Mouse (Mus musculus): Measurements from ENCODE around the gene Zdhhc3. TPM values are rescaled to one million over a fixed set of nuclear protein-coding genes. Genes with fewer than 3 reads are reported as not detected.

Zdhhc3 gene
- 72.1 and 72.9 TPM in 2 replicates for polyA plus RNA-seq (2012; rRNA removed)

GRCm38 (mm10) chr9:123112805-123113521, at the start of gene Zdhhc3, which contains the start of gene Exosc7:
Gene Zdhhc3 (minus strand): TSS chr9:123113205.
Gene Exosc7 (plus strand): TSS chr9:123113215.

GRCm38 (mm10) chr9:123150241-123151020, 37.4 kb upstream of the Zdhhc3 start, which contains the start of gene Clec3b:
Gene Clec3b (plus strand): TSS chr9:123150946.

GRCm38 (mm10) chr9:123034426-123034825, 78.6 kb downstream of the Zdhhc3 start, which contains the start of gene Tgm4:
Gene Tgm4 (plus strand): TSS chr9:123034726.

GRCm38 (mm10) chr9:123020995-123021631, 91.9 kb downstream of the Zdhhc3 start, which contains the start of gene Tmem42:
Gene Tmem42 (plus strand): TSS chr9:123021326.

Other genes with a start within 250 kb of the Zdhhc3 start
- gene Zfp445, start 247.2 kb downstream of the Zdhhc3 start, polyA plus RNA-seq (2012; rRNA removed): 186 and 197 TPM in 2 replicates
- 5.5 and 5.9 TPM in 2 replicates for gene Zkscan7, start 227.5 kb downstream of the Zdhhc3 start, polyA plus RNA-seq (2012; rRNA removed)
- 8.4 and 9.6 TPM in 2 replicates for gene Zfp105, start 190.1 kb downstream of the Zdhhc3 start, polyA plus RNA-seq (2012; rRNA removed)
- gene 1110059G10Rik, start 162.2 kb downstream of the Zdhhc3 start, polyA plus RNA-seq (2012; rRNA removed): 21.4 and 22.0 TPM in 2 replicates
- gene Kif15, start 162.2 kb downstream of the Zdhhc3 start, polyA plus RNA-seq (2012; rRNA removed): 7.3 and 8.7 TPM in 2 replicates
- 23.3 and 24.8 TPM in 2 replicates for gene Tmem42, start 91.9 kb downstream of the Zdhhc3 start, polyA plus RNA-seq (2012; rRNA removed)
- gene Tgm4, start 78.5 kb downstream of the Zdhhc3 start, polyA plus RNA-seq (2012; rRNA removed): 0.52 and 0.60 TPM in 2 replicates
- gene Exosc7, start within 50 bp of the Zdhhc3 start, polyA plus RNA-seq (2012; rRNA removed): 89.0 and 89.8 TPM in 2 replicates
- gene Clec3b, start 37.7 kb upstream of the Zdhhc3 start, polyA plus RNA-seq (2012; rRNA removed): 10.1 and 14.0 TPM in 2 replicates
- 0.52 and 1.1 TPM in 2 replicates for gene Cdcp1, start 102.8 kb upstream of the Zdhhc3 start, polyA plus RNA-seq (2012; rRNA removed)
- gene Tmem158, start 147.6 kb upstream of the Zdhhc3 start, polyA plus RNA-seq (2012; rRNA removed): 76.0 and 94.1 TPM in 2 replicates